Mouse (Mus musculus): ENCODE measurements at regions not wholly inside any gene's neighbourhood (a gene's known extent, or its start where the extent isn't known, plus 50 kb on each side); places are given as distances from the start of the nearest gene placed in this dataset.

- intact Hi-C loops (cut with DNase I): no loop called here
- DNase-seq: no peak
Observed at GRCm38 (mm10) chr14:73730796-73731195, 69.8 kb downstream of the Gm21750 start.

GRCm38 (mm10) chr14:73732161-73732560 is 71.1 kb downstream of the Gm21750 start:
- intact Hi-C loops (cut with DNase I): no loop called here
- peak in 1 of 2 experiments; percentile 14 for DNase-seq

GRCm38 (mm10) chr14:73750790-73751189 is 89.8 kb downstream of the Gm21750 start:
- intact Hi-C loops (cut with DNase I): no loop called here
- no peak for DNase-seq

DNA sequence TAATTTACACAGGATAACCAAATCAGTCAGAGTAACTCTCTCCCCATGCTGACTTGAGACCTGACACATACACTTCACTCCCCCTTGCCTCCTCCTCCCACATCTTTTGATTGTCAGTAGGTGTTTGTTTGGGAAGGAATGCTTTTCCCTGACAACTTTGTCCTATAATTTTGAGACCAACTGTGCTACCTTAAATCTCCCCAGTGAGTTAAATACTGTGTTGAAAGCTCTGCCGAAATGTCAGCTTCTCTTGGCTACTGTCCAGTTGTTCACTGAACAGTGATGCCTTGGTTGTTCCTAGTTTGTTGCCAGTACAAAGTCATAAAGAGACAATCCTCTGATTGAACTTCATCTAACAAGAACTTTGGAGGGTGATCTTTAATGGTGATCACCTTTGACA is 99.0 kb downstream of the Gm21750 start:
- no peak for DNase-seq
- intact Hi-C loops (cut with DNase I): no loop called here

DNA sequence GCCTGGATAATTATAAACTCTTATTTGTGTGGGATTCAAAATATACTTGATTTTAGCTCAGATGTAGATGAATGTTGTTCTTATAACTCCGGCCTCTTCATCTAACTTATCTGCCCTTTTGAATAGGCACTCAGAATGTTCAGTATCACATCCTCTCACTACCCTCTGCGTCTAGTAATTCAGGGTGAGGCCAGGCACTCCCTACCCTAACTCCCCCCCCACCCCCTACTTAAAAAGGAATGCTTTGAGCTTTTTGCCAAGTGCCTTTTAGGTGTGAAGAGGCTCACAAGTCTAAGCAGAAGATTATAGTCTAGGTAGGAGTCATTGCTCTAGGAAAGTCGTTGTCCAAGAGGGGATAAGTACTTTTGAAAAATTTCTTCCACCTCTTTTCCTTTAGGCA is 111.9 kb downstream of the Gm21750 start:
- intact Hi-C loops (cut with DNase I): no loop called here
- DNase-seq: no peak

DNA sequence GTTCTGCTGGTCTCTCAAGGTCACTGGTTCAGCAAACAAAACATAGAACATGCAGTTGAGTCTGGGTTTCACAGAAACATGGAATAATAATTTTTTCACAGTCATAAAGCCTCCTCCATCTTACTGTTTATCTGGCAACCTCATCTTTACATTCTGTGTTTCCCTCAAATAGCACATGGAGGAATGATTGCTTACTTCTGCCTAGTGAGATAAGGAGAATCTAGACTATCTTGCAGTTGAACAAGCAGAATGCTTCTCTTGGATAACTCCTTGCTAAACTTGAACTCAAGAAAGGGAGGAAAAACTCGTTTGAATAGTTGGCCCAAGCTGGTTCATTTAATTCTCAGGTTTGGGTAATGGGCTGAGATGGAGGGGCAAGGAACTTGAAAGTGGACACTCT is 112.8 kb downstream of the Gm21750 start:
- no peak for DNase-seq
- intact Hi-C loops (cut with DNase I): no loop called here

GRCm38 (mm10) chr14:73776066-73776465 is 115.0 kb downstream of the Gm21750 start:
- peak in 1 of 2 experiments; percentile 18 for DNase-seq
- intact Hi-C loops (cut with DNase I): no loop called here

- intact Hi-C loops (cut with DNase I): no loop called here
- no peak for DNase-seq
Observed at GRCm38 (mm10) chr14:73807169-73807568, 146.1 kb downstream of the Gm21750 start.

DNA sequence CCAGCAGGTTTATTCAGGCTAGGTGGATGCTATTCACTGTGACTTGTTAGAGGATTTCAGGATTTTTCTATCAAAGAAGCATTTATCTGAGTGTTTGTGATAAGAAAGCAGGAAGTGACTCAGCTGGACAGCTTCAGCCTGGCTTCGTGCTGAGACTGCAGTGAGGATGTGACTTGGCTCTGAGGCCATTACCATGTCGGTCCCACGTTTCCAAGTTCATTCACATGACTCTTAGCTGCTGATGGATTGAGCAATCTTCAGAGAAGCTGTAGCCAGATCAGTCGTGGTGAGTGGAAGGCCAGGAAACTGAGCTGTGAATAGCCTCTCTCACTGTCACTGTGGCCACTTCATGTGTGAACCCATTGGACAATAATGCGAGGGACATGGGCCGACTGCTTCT is 177.9 kb downstream of the Gm21750 start:
- intact Hi-C loops (cut with DNase I): no loop called here
- DNase-seq: no peak

GRCm38 (mm10) chr14:73861782-73862181 is 200.8 kb downstream of the Gm21750 start:
- intact Hi-C loops (cut with DNase I): no loop called here
- DNase-seq: no peak

- intact Hi-C loops (cut with DNase I): no loop called here
- no peak for DNase-seq
Observed at GRCm38 (mm10) chr14:73874337-73874736, 213.3 kb downstream of the Gm21750 start.

GRCm38 (mm10) chr14:73875916-73876315 is 214.9 kb downstream of the Gm21750 start:
- no peak for DNase-seq
- intact Hi-C loops (cut with DNase I): no loop called here

DNA sequence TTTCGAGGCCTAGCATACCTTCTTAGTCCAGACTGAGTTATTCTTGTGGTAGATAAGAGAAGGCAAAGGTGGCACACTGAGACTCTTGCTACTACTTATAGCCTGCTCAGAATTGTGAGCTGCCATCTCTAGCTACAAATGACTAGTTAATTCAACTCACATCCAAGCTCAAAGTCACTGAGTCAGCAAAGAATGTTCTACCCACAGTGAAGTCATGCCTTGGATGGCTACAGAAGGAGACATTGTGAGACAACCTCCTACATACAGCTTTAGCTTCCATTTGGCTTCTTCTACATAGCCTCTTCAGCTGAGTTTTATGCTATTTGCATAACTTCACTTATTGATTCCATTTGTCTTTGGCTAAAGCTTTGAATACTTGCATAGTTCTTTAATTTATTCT is 217.2 kb downstream of the Gm21750 start:
- intact Hi-C loops (cut with DNase I): no loop called here
- DNase-seq: no peak

DNA sequence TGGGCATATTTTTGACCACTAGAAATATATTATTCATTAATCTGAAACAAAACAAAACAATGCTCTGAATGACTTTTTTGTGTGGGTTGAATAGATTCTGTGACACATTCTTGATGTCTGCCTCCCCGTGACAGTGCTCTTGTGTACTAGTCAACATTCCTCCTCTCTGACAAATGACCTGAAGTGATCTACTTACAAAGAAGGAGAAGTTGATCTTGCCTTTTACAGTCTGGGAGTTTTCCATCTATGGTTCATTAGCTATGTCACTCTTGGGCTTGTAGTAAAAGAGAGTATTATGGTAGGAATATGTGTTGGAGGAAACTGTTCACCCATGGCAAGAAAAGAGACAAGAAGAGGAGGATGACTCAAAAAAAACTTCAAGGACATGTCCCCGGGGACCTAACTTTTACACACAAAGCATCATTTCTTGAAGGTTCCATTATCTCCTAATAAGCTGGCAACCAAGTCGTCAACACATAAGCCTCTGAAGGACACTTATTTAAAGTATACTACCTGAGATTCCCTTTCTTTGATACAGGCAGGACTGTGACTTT is 217.9 kb downstream of the Gm21750 start:
- intact Hi-C loops (cut with DNase I): no loop called here
- DNase-seq: no peak

DNA sequence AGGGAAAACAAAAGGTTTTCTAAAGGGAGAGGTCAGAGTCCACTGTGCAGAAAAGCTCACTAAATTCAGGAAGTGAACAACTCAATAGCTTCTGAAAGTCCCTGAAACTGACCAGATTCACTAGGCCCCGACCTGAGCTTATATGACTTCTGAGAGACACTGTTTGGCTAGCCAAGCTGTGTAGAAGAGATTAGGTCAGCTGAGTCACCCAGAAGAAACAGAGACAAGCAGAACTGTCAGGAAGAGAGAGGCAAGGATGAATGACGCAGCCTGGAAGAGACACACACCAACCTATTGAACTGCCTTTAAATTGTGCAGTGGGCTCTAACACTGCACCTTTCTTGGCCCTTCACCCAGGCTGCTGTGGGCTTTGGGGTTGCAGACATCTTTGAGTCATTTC is 230.4 kb downstream of the Gm21750 start:
- intact Hi-C loops (cut with DNase I): no loop called here
- DNase-seq: no peak

GRCm38 (mm10) chr14:73894844-73895243 is 233.8 kb downstream of the Gm21750 start:
- no peak for DNase-seq
- intact Hi-C loops (cut with DNase I): no loop called here

DNA sequence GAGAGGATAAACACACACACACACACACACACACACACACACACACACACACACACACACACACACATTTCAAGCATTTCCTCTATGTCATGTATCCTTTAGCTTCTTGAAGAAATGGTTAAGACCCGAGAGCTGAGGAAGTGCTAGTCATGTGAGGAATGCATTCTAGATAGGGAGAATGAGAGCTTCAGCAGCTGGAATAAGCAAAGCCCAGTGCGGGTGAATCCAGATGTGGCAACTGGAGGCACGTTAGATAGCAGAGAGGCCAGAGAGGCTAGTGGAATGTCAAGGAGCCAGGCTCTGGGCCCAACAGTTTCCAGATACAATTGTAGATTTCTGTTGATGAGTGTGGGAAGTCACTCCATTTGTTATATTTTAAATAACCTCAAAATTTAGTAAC is 234.2 kb downstream of the Gm21750 start:
- intact Hi-C loops (cut with DNase I): no loop called here
- no peak for DNase-seq

DNA sequence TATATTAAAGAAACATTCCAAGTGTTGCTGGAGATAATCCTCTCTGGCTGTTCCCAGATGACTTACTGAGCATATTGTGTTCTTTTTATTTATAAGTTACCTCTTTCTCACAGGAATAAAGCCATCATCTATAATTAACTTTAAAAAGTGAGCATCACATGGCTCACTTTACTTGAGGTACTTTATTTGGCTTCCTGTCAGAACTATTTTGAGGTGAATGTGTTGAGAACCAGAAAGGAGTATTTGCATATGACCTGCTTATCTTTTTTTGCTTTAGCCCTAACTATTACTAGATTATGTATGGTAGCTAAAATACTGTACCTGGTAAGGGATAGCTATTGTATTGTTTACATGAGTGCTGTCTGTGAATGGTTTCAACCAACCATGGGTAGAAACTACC is 238.1 kb downstream of the Gm21750 start:
- intact Hi-C loops (cut with DNase I): no loop called here
- DNase-seq: no peak

DNA sequence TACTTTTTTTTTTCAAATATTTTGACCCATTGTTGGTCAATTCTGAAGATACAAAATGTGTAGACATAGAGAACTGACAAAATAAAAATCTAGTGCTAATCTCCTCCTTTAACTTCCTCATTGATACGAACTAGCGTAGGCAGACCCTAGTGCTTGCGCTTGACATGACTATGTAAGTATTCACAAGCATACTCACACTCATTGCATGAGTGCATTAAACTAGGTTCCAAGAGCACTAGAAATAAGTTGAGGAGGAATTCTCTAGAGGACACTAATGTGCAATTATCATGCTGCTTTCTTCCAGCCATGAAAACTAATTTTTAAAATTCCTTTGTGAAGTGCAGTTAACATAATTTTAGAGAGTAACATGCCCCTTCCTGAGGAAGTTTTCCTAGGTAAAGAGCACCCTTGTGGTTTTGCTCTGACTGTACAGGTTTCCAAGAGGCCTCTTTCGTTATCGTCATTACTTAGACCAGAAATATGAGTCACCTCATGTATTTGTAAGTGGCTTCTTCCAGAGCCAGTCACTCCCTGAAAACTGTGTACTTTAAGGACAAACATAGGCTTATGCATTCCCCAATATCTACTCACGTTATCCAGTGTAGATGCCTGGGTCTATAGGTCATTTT is 241.2 kb downstream of the Gm21750 start:
- no peak for DNase-seq

GRCm38 (mm10) chr14:73913756-73914448 is 252.9 kb downstream of the Gm21750 start:
- intact Hi-C loops (cut with DNase I): no loop called here
- no peak for DNase-seq

More for the DNA sequence above, 241.2 kb downstream of the Gm21750 start:
- intact Hi-C loops (cut with DNase I): no loop called here

- intact Hi-C loops (cut with DNase I): no loop called here
- DNase-seq: no peak
Observed at GRCm38 (mm10) chr14:73915990-73916389, 255.0 kb downstream of the Gm21750 start.

GRCm38 (mm10) chr14:73931095-73931494 is 270.1 kb downstream of the Gm21750 start:
- intact Hi-C loops (cut with DNase I): no loop called here
- no peak for DNase-seq

All from gastrocnemius, postnatal 36 days (tissue).